Mouse (Mus musculus) embryonic facial prominence, embryonic 10.5 days (tissue): ENCODE results near the gene Cdh1. TPM values are rescaled to one million over a fixed set of nuclear protein-coding genes. Genes with fewer than 3 reads are reported as not detected.
"Not testable (repeated sequence)": the region's sequence is repeated elsewhere in the genome, so short reads cannot be mapped to it uniquely, and the experiment has no call there.

Experiments used
- DNase-seq: peaks from one replicate; pipeline ENCODE4 v3.0.0-alpha.2; 2017; ENCODE audit warnings: low spot score
- H3K27ac ChIP-seq: fragments of 300-500 bp; sonication (generic); replicated peaks from 2 replicates; pipeline ENCODE4 v1.5.1; 2016; ENCODE audit warnings: mild to moderate bottlenecking
- H3K27me3 ChIP-seq: fragments of 300-500 bp; sonication (generic); replicated peaks from 2 replicates; pipeline ENCODE4 v1.6.1; 2016; ENCODE audit warnings: low read depth, mild to moderate bottlenecking; ENCODE audit not compliant: poor library complexity, severe bottlenecking
- H3K36me3 ChIP-seq: fragments of 300-500 bp; sonication (generic); replicated peaks from 2 replicates; pipeline ENCODE4 v1.6.1; 2016; ENCODE audit warnings: mild to moderate bottlenecking, moderate library complexity
- H3K4me1 ChIP-seq: fragments of 300-500 bp; sonication (generic); 2 replicates; pipeline ENCODE4 v1.6.1; 2016
- H3K4me3 ChIP-seq: fragments of 300-500 bp; sonication (generic); 2 replicates; pipeline ENCODE4 v1.5.1; 2016; ENCODE audit warnings: mild to moderate bottlenecking, moderate library complexity
- H3K9me3 ChIP-seq: fragments of 300-500 bp; sonication (generic); 2 replicates; pipeline ENCODE4 v1.6.1; 2016; ENCODE audit warnings: mild to moderate bottlenecking
- WGBS: fragments of 180-500 bp; shearing (Covaris S2); methylation state at CpG from one replicate; pipeline ENCODE4 v1.1.7; 2016; 5-methylcytosine and 5-hydroxymethylcytosine counted together
- polyA plus RNA-seq: library from polyadenylated mRNA; unstranded; fragments of >200 nt; fragmentation: Nextera tagmentation; extraction: Ambion mirVana; gene quantifications from 2 replicates; pipeline ENCODE4 v1.2.1, GENCODE M21; 2016

Cdh1 gene
- 22.1 and 24.4 TPM in 2 replicates for polyA plus RNA-seq

GRCm38 (mm10) chr8:106603131-106603819 lies at the start of gene Cdh1:
Gene Cdh1, plus strand, starts transcription at chr8:106603351.
- no peaks in the 10 kb centered on the region for H3K36me3 ChIP-seq
- WGBS = under 1% methylated on average over 53 of the region's 53 CpGs
- peak; percentile 80 for DNase-seq
- H3K27ac ChIP-seq = peak within 1 kb of the TSS; percentile 75
- peaks cover 81% of the 10 kb centered on the region for H3K27me3 ChIP-seq
- H3K9me3 ChIP-seq = no peaks in the 10 kb centered on the region
- peak within 1 kb of the TSS; percentile 64 for H3K4me3 ChIP-seq
- peaks cover 21% of the 10 kb centered on the region for H3K4me1 ChIP-seq

GRCm38 (mm10) chr8:106554011-106554410 lies 49.1 kb upstream of the Cdh1 start:
- Histone ChIP-seq H3K36me3 (peaks cover 73% of the 10 kb centered on the region), H3K27me3 (no peaks in the 10 kb centered on the region), H3K4me3 (no peak overlapping the region), H3K4me1 (no peaks in the 10 kb centered on the region), H3K27ac (no peak overlapping the region), H3K9me3 (peaks cover 12% of the 10 kb centered on the region; the same call in 1 of the 2 replicates)
- no peak for DNase-seq
- 93% methylated on average over 5 of the region's 5 CpGs for WGBS

GRCm38 (mm10) chr8:106556068-106556645 lies 47.0 kb upstream of the Cdh1 start:
- no peak overlapping the region for H3K27ac ChIP-seq
- H3K9me3 ChIP-seq = peaks cover 12% of the 10 kb centered on the region; the same call in 1 of the 2 replicates
- H3K27me3 ChIP-seq = 0 out of 2 replicates have a peak, but pooled peaks cover 4% of the 10 kb centered on the region
- H3K36me3 ChIP-seq = peaks cover 65% of the 10 kb centered on the region
- no peak overlapping the region for H3K4me3 ChIP-seq
- no peak for DNase-seq
- 76% methylated on average over 6 of the region's 7 CpGs for WGBS
- peaks cover 7% of the 10 kb centered on the region for H3K4me1 ChIP-seq

- WGBS = 67% methylated on average over 9 of the region's 9 CpGs
- Histone ChIP-seq H3K4me3 (no peak overlapping the region), H3K9me3 (peaks cover 8% of the 10 kb centered on the region; the same call in 1 of the 2 replicates), H3K27ac (no peak overlapping the region), H3K4me1 (peaks cover 8% of the 10 kb centered on the region), H3K36me3 (peaks cover 36% of the 10 kb centered on the region), H3K27me3 (0 out of 2 replicates have a peak, but pooled peaks cover 5% of the 10 kb centered on the region)
- no peak for DNase-seq
These were observed 43.3 kb upstream of the Cdh1 start for GRCm38 (mm10) chr8:106559844-106560243.

GRCm38 (mm10) chr8:106561097-106561865 lies 41.9 kb upstream of the Cdh1 start:
- DNase-seq = peak; percentile 78
- H3K4me1 ChIP-seq = peaks cover 8% of the 10 kb centered on the region
- H3K27me3 ChIP-seq = 0 out of 2 replicates have a peak, but pooled peaks cover 5% of the 10 kb centered on the region
- H3K36me3 ChIP-seq = peaks cover 25% of the 10 kb centered on the region
- peaks cover 8% of the 10 kb centered on the region; the same call in 1 of the 2 replicates for H3K9me3 ChIP-seq
- H3K27ac ChIP-seq = no peak overlapping the region
- H3K4me3 ChIP-seq = 0 out of 2 replicates have a peak overlapping the region, but pooled peaks have one; percentile 12
- WGBS = 32% methylated on average over 21 of the region's 21 CpGs

GRCm38 (mm10) chr8:106563691-106564182 lies 39.4 kb upstream of the Cdh1 start:
- H3K27ac ChIP-seq = peak overlapping the region; percentile 15; the same call in 1 of the 2 replicates
- H3K4me3 ChIP-seq = no peak overlapping the region
- H3K27me3 ChIP-seq = 0 out of 2 replicates have a peak, but pooled peaks cover 5% of the 10 kb centered on the region
- peak; percentile 68 for DNase-seq
- H3K36me3 ChIP-seq = peaks cover under 1% of the 10 kb centered on the region; the same call in 1 of the 2 replicates
- 70% methylated on average over 3 of the region's 3 CpGs for WGBS
- peaks cover 10% of the 10 kb centered on the region for H3K4me1 ChIP-seq
- no peaks in the 10 kb centered on the region for H3K9me3 ChIP-seq

GRCm38 (mm10) chr8:106569006-106569405 lies 34.1 kb upstream of the Cdh1 start:
- no peak overlapping the region for H3K27ac ChIP-seq

GRCm38 (mm10) chr8:106570386-106570785 lies 32.8 kb upstream of the Cdh1 start:
- Histone ChIP-seq H3K9me3 (no peaks in the 10 kb centered on the region), H3K36me3 (no peaks in the 10 kb centered on the region), H3K4me3 (no peak overlapping the region), H3K4me1 (peaks cover 6% of the 10 kb centered on the region; the same call in 1 of the 2 replicates), H3K27me3 (no peaks in the 10 kb centered on the region; the same call in 1 of the 2 replicates), H3K27ac (no peak overlapping the region)
- DNase-seq = no peak
- WGBS = 87% methylated on average over 4 of the region's 4 CpGs

More at GRCm38 (mm10) chr8:106569006-106569405, 34.1 kb upstream of the Cdh1 start:
- no peak for DNase-seq
- Histone ChIP-seq H3K36me3 (no peaks in the 10 kb centered on the region), H3K9me3 (no peaks in the 10 kb centered on the region), H3K4me1 (peaks cover 6% of the 10 kb centered on the region; the same call in 1 of the 2 replicates), H3K4me3 (no peak overlapping the region), H3K27me3 (no peaks in the 10 kb centered on the region; the same call in 1 of the 2 replicates)
- 61% methylated on average over 7 of the region's 7 CpGs for WGBS

- WGBS = 84% methylated on average over 5 of the region's 5 CpGs
- no peaks in the 10 kb centered on the region for H3K9me3 ChIP-seq
- no peaks in the 10 kb centered on the region; the same call in 1 of the 2 replicates for H3K27me3 ChIP-seq
- no peaks in the 10 kb centered on the region for H3K36me3 ChIP-seq
- DNase-seq = no peak
- peaks cover 8% of the 10 kb centered on the region; the same call in 1 of the 2 replicates for H3K4me1 ChIP-seq
- no peak overlapping the region for H3K4me3 ChIP-seq
- H3K27ac ChIP-seq = no peak overlapping the region
These were observed 31.5 kb upstream of the Cdh1 start for GRCm38 (mm10) chr8:106571551-106572172.

- not testable (repeated sequence) for H3K4me3 ChIP-seq, H3K27me3 ChIP-seq, H3K36me3 ChIP-seq, H3K9me3 ChIP-seq, H3K27ac ChIP-seq, DNase-seq
- WGBS = 83% methylated on average over 1 of the region's 1 CpGs
- H3K4me1 ChIP-seq = peaks cover 12% of the 10 kb centered on the region
These were observed 31.0 kb upstream of the Cdh1 start for GRCm38 (mm10) chr8:106572175-106572574.

GRCm38 (mm10) chr8:106573168-106573567 lies 30.0 kb upstream of the Cdh1 start, which contains the start of gene Gm10073:
Gene Gm10073, minus strand, starts transcription at chr8:106573461.
- not testable (repeated sequence) for H3K4me3 ChIP-seq
- WGBS = 46% methylated on average over 20 of the region's 20 CpGs

More at GRCm38 (mm10) chr8:106573168-106573567, 30.0 kb upstream of the Cdh1 start, which contains the start of gene Gm10073:
- H3K27me3 ChIP-seq, H3K36me3 ChIP-seq, H3K27ac ChIP-seq, DNase-seq, H3K9me3 ChIP-seq: not testable (repeated sequence)
- peaks cover 18% of the 10 kb centered on the region for H3K4me1 ChIP-seq
